Comparison of ENCODE assay signal across 14 mouse cellular contexts in the genomic region with DNA sequence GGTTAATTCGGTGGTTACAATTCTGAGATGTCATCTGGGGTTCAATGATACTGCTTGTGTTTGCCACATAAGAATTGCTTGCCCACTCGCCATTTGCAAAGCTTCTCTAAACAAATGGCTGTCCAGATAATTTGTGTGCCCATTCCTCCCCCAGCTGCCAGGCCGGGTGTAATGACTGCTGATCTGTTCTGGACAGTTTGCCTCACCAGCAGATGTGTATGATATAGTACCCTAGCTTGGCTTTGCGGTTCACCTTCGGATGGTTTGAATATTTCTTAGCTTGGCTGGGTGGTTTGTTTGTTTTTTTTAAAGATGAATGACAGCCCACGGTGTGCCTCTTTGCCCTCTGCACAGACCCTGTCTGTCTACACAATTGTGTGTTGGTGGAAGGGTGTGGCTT. TPM values are rescaled to one million over a fixed set of nuclear protein-coding genes. Genes with fewer than 3 reads are reported as not detected.
A peak's percentile ranks its signal among the peaks of the same experiment; 100 is the strongest.
DNase-seq lines count a peak whose midpoint lies in the region; ATAC-seq lines count a peak whose summit lies in the region.
"Had no signal": no experiment of that assay in that cellular context is flagged by ENCODE, and none has a peak within 500 bp of the region (broad histone marks: within the 10 kb centered on the region; RNA-seq: fewer than 3 reads in every experiment).

No protein-coding gene starts in this region.

- peaks cover 40% of the 10 kb centered on the region for H3K4me1 ChIP-seq in hindbrain, embryonic 16.5 days (ENCODE audit: control insufficient read depth, insufficient read depth, low read depth, low read length)
- peaks cover 3% of the 10 kb centered on the region; the same call in 1 of the 2 replicates for H3K4me1 ChIP-seq in neural tube, embryonic 11.5 days (ENCODE audit: control insufficient read depth, insufficient read depth, low read length)
- H3K4me1 ChIP-seq in heart, embryonic 11.5 days (ENCODE audit: control insufficient read depth, insufficient read depth, low read length) = peaks cover 9% of the 10 kb centered on the region

- H3K36me3 ChIP-seq in hindbrain, embryonic 16.5 days (ENCODE audit: control insufficient read depth, insufficient read depth, low read length) = no peaks in the 10 kb centered on the region
- H3K36me3 ChIP-seq in neural tube, embryonic 11.5 days (ENCODE audit: control insufficient read depth, insufficient read depth, low read length) = no peaks in the 10 kb centered on the region
- H3K36me3 ChIP-seq in heart, embryonic 11.5 days (ENCODE audit: control insufficient read depth, insufficient read depth, low read length) = no peaks in the 10 kb centered on the region
- H3K36me3 ChIP-seq: G1E; limb, embryonic 12.5 days had no signal

- no peak for ATAC-seq in hindbrain, embryonic 16.5 days
- ATAC-seq in neural tube, embryonic 11.5 days (ENCODE audit: insufficient read depth, low FRiP score, low TSS enrichment) = no peak
- ATAC-seq in heart, embryonic 11.5 days (replicated peaks; ENCODE audit: insufficient number of reproducible peaks, low FRiP score, low TSS enrichment) = no peak

- H3K9ac ChIP-seq in hindbrain, embryonic 16.5 days (ENCODE audit: low read depth, low read length) = peak overlapping the region; percentile 92
- no peak overlapping the region for H3K9ac ChIP-seq in neural tube, embryonic 11.5 days (ENCODE audit: low read length)
- H3K9ac ChIP-seq in heart, embryonic 11.5 days (ENCODE audit: low read depth, low read length) = no peak overlapping the region
- H3K9ac ChIP-seq: limb, embryonic 12.5 days had no signal

- H3K9me3 ChIP-seq in hindbrain, embryonic 16.5 days (ENCODE audit: control insufficient read depth, low read length) = no peaks in the 10 kb centered on the region
- H3K9me3 ChIP-seq in neural tube, embryonic 11.5 days (ENCODE audit: control insufficient read depth, low read length) = no peaks in the 10 kb centered on the region
- no peaks in the 10 kb centered on the region for H3K9me3 ChIP-seq in heart, embryonic 11.5 days (replicated peaks; ENCODE audit: control insufficient read depth, low read length)
- H3K9me3 ChIP-seq: limb, embryonic 12.5 days; megakaryocyte, embryonic 14.5 days had no signal

- peak; percentile 37 for DNase-seq in cerebellum, adult 9-11 months
- DNase-seq in cerebellum, postnatal 10 days = no peak
- peak; percentile 29 for DNase-seq in embryo, embryonic 9.5 days (ENCODE audit: extremely low spot score)
- DNase-seq in neural tube, embryonic 11.5 days (ENCODE audit: low spot score) = no peak
- no peak for DNase-seq in adrenal gland, adult 18-20 months (ENCODE audit: low spot score in 2 of 2)
- DNase-seq in spleen, postnatal 4 days (ENCODE audit: low spot score in 2 of 2) = no peak

- WGBS in hindbrain, embryonic 16.5 days = 26% methylated on average over 6 of the region's 6 CpGs
- WGBS in neural tube, embryonic 11.5 days = 35% methylated on average over 6 of the region's 6 CpGs
- WGBS in heart, embryonic 11.5 days (ENCODE audit: insufficient replicate concordance) = 48% methylated on average over 6 of the region's 6 CpGs

- H3K4me3 ChIP-seq in hindbrain, embryonic 16.5 days (ENCODE audit: low read length) = peak overlapping the region; percentile 62
- H3K4me3 ChIP-seq in neural tube, embryonic 11.5 days (ENCODE audit: low read depth, low read length) = peak overlapping the region; percentile 63; the same call in 1 of the 2 replicates
- no peak overlapping the region for H3K4me3 ChIP-seq in heart, embryonic 11.5 days (ENCODE audit: low read depth, low read length)
- H3K4me3 ChIP-seq: limb, embryonic 12.5 days; megakaryocyte, embryonic 14.5 days had no signal

- peak overlapping the region; percentile 64 for H3K4me2 ChIP-seq in hindbrain, embryonic 16.5 days (ENCODE audit: low read length)
- H3K4me2 ChIP-seq in neural tube, embryonic 11.5 days (ENCODE audit: low read depth) = peak overlapping the region; percentile 93
- no peak overlapping the region for H3K4me2 ChIP-seq in heart, embryonic 11.5 days
- H3K4me2 ChIP-seq: limb, embryonic 12.5 days had no signal

- H3K27ac ChIP-seq in hindbrain, embryonic 16.5 days (ENCODE audit: low read depth, low read length) = no peak overlapping the region
- no peak overlapping the region for H3K27ac ChIP-seq in neural tube, embryonic 11.5 days (ENCODE audit: low read depth, low read length)
- H3K27ac ChIP-seq in heart, embryonic 11.5 days (ENCODE audit: low read depth, low read length) = no peak overlapping the region
- H3K27ac ChIP-seq: limb, embryonic 12.5 days had no signal

- H3K27me3 ChIP-seq in hindbrain, embryonic 16.5 days (replicated peaks; ENCODE audit: control insufficient read depth, insufficient read depth, low read length) = no peaks in the 10 kb centered on the region
- peaks cover 38% of the 10 kb centered on the region for H3K27me3 ChIP-seq in neural tube, embryonic 11.5 days (ENCODE audit: control insufficient read depth, insufficient read depth, low read length)
- peaks cover 50% of the 10 kb centered on the region for H3K27me3 ChIP-seq in heart, embryonic 11.5 days (ENCODE audit: control insufficient read depth, insufficient read depth, low read length)

RNA-seq across cellular contexts. Expression of a gene that starts 3.5 kb away (rescaled TPM):
- 1,116 and 1,219 TPM in 2 replicates for polyA plus RNA-seq in hindbrain, embryonic 16.5 days (2015; fragmentation: Nextera tagmentation; extraction: Ambion mirVana)
- polyA plus RNA-seq in neural tube, embryonic 11.5 days (2014; fragmentation: Nextera tagmentation; extraction: Ambion mirVana) = 107 and 121 TPM in 2 replicates
- 100 to 1,000 TPM; 128 to 208 TPM for total RNA-seq in adrenal gland, adult 18-20 months (2021)
- 0.43 and 0.63 TPM in 2 replicates for polyA plus RNA-seq in heart, embryonic 11.5 days (2014; fragmentation: Nextera tagmentation; extraction: Ambion mirVana)

RNA-seq across cellular contexts. Expression of a gene that starts 48.6 kb away (rescaled TPM):
- polyA plus RNA-seq in hindbrain, embryonic 16.5 days (2015; fragmentation: Nextera tagmentation; extraction: Ambion mirVana) = not detected in 2 replicates
- polyA plus RNA-seq in neural tube, embryonic 11.5 days (2014; fragmentation: Nextera tagmentation; extraction: Ambion mirVana) = not detected in 2 replicates
- total RNA-seq in adrenal gland, adult 18-20 months (2021) = not detected
- polyA plus RNA-seq in heart, embryonic 11.5 days (2014; fragmentation: Nextera tagmentation; extraction: Ambion mirVana) = not detected in 2 replicates
- total RNA-seq: gastrocnemius, postnatal 4 days; layer of hippocampus, postnatal 10 days had no signal
- polyA plus RNA-seq: G1E; heart, postnatal 0 days; limb, embryonic 12.5 days had no signal

Comparison
In these comparisons a context has a peak if more than half of its experiments do, and no peak if none do; other contexts are left out.
1. DNase-seq: peak in cerebellum, adult 9-11 months (single experiment) and embryo, embryonic 9.5 days (single experiment); none in cerebellum, postnatal 10 days (0 of 2), neural tube, embryonic 11.5 days (single experiment), adrenal gland, adult 18-20 months (0 of 2) and spleen, postnatal 4 days (0 of 2).
2. RNA of a gene that starts 3.5 kb away (polyA plus RNA-seq): 1,116 to 1,219 TPM in hindbrain, embryonic 16.5 days and 107 to 121 TPM in neural tube, embryonic 11.5 days; 0.43 to 0.63 TPM in heart, embryonic 11.5 days; every median in the first group is over 10 times any median in the second.